Mouse (Mus musculus) heart, adult 11 months (tissue): ENCODE data around the gene Cog7.

Experiments
- DNase-seq: peaks from one replicate; pipeline ENCODE4 v3.0.0; 2022

Gene Cog7

GRCm38 (mm10) chr7:121947513-121947912, 34.0 kb downstream of the Cog7 start:
- no peak for DNase-seq

- no peak for DNase-seq
These were observed 35.3 kb downstream of the Cog7 start for GRCm38 (mm10) chr7:121946196-121946595.

- DNase-seq: no peak
These were observed 39.1 kb downstream of the Cog7 start for GRCm38 (mm10) chr7:121942371-121942770.

- no peak for DNase-seq
These were observed 39.9 kb downstream of the Cog7 start for GRCm38 (mm10) chr7:121941640-121942039.

- DNase-seq: no peak
These were observed 40.5 kb downstream of the Cog7 start for GRCm38 (mm10) chr7:121941016-121941415.

GRCm38 (mm10) chr7:121939729-121940128, 41.8 kb downstream of the Cog7 start:
- no peak for DNase-seq

- no peak for DNase-seq
These were observed 42.3 kb downstream of the Cog7 start for GRCm38 (mm10) chr7:121939244-121939643.

GRCm38 (mm10) chr7:121938124-121938891, 43.2 kb downstream of the Cog7 start:
- DNase-seq: no peak

GRCm38 (mm10) chr7:121936861-121937630, 44.5 kb downstream of the Cog7 start:
- no peak for DNase-seq

- peak; percentile 97 for DNase-seq
These were observed 45.4 kb downstream of the Cog7 start for GRCm38 (mm10) chr7:121935906-121936794.

GRCm38 (mm10) chr7:121934346-121934745, 47.2 kb downstream of the Cog7 start:
- no peak for DNase-seq

GRCm38 (mm10) chr7:121933675-121934074, 47.8 kb downstream of the Cog7 start:
- DNase-seq: peak; percentile 92

GRCm38 (mm10) chr7:121931246-121931645, 50.3 kb downstream of the Cog7 start:
- DNase-seq: no peak

GRCm38 (mm10) chr7:121927882-121928281, 53.6 kb downstream of the Cog7 start:
- DNase-seq: no peak

GRCm38 (mm10) chr7:121924361-121924760, 57.1 kb downstream of the Cog7 start:
- no peak for DNase-seq

GRCm38 (mm10) chr7:121913944-121914343, 67.6 kb downstream of the Cog7 start:
- DNase-seq: no peak

- peak; percentile 80 for DNase-seq
These were observed 69.3 kb downstream of the Cog7 start for GRCm38 (mm10) chr7:121912250-121912649.

- DNase-seq: no peak
These were observed 74.6 kb downstream of the Cog7 start for GRCm38 (mm10) chr7:121906879-121907278.

GRCm38 (mm10) chr7:121902757-121903411, 78.6 kb downstream of the Cog7 start:
- no peak for DNase-seq

GRCm38 (mm10) chr7:121899940-121900339, 81.6 kb downstream of the Cog7 start:
- DNase-seq: no peak

- DNase-seq: no peak
These were observed 82.2 kb downstream of the Cog7 start for GRCm38 (mm10) chr7:121899311-121899710.

- no peak for DNase-seq
These were observed 84.8 kb downstream of the Cog7 start for GRCm38 (mm10) chr7:121896689-121897088.
